Mouse (Mus musculus): Measurements from ENCODE around the gene Csf1. TPM values are rescaled to one million over a fixed set of nuclear protein-coding genes. Genes with fewer than 3 reads are reported as not detected.
"Not testable (repeated sequence)": the region's sequence is repeated elsewhere in the genome, so short reads cannot be mapped to it uniquely, and the experiment has no call there.

Csf1 gene
- total RNA-seq, 2 experiments from 2014 or later = 10.6 to 11.6 TPM

GRCm38 (mm10) chr3:107751607-107752006, 8.7 kb downstream of the Csf1 start:
- DNase-seq = no peak
- intact Hi-C loops (cut with DNase I) = no loop called here

- peak; percentile 37 for DNase-seq
- intact Hi-C loops (cut with DNase I) = no loop called here
Observed at GRCm38 (mm10) chr3:107750775-107751540, 9.3 kb downstream of the Csf1 start.

- DNase-seq = no peak
- intact Hi-C loops (cut with DNase I) = no loop called here
Observed at GRCm38 (mm10) chr3:107749446-107749845, 10.8 kb downstream of the Csf1 start.

- intact Hi-C loops (cut with DNase I) = no loop called here
- no peak for DNase-seq
Observed at GRCm38 (mm10) chr3:107748260-107748955, 11.9 kb downstream of the Csf1 start.

- no peak for DNase-seq
Observed at GRCm38 (mm10) chr3:107746026-107746425, 14.2 kb downstream of the Csf1 start.

GRCm38 (mm10) chr3:107743650-107744049, 16.6 kb downstream of the Csf1 start:
- no peak for DNase-seq
- intact Hi-C loops (cut with DNase I) = no loop called here

More at GRCm38 (mm10) chr3:107746026-107746425, 14.2 kb downstream of the Csf1 start:
- intact Hi-C loops (cut with DNase I) = no loop called here

GRCm38 (mm10) chr3:107743107-107743506, 17.2 kb downstream of the Csf1 start:
- no peak for DNase-seq
- intact Hi-C loops (cut with DNase I) = no loop called here

GRCm38 (mm10) chr3:107742071-107742710, 18.1 kb downstream of the Csf1 start:
- intact Hi-C loops (cut with DNase I) = no loop called here
- no peak for DNase-seq

GRCm38 (mm10) chr3:107741387-107741786, 18.9 kb downstream of the Csf1 start:
- intact Hi-C loops (cut with DNase I) = no loop called here
- DNase-seq = no peak

- peak; percentile 81 for DNase-seq
- intact Hi-C loops (cut with DNase I) = no loop called here
Observed at GRCm38 (mm10) chr3:107740578-107741207, 19.6 kb downstream of the Csf1 start.

- intact Hi-C loops (cut with DNase I) = no loop called here
- DNase-seq = no peak
Observed at GRCm38 (mm10) chr3:107739966-107740365, 20.3 kb downstream of the Csf1 start.

- DNase-seq = no peak
- intact Hi-C loops (cut with DNase I) = no loop called here
Observed at GRCm38 (mm10) chr3:107739456-107739855, 20.8 kb downstream of the Csf1 start.

GRCm38 (mm10) chr3:107738620-107739019, 21.6 kb downstream of the Csf1 start:
- intact Hi-C loops (cut with DNase I) = no loop called here

GRCm38 (mm10) chr3:107737609-107738190, 22.6 kb downstream of the Csf1 start:
- intact Hi-C loops (cut with DNase I) = no loop called here
- no peak for DNase-seq

More at GRCm38 (mm10) chr3:107738620-107739019, 21.6 kb downstream of the Csf1 start:
- no peak for DNase-seq

GRCm38 (mm10) chr3:107735620-107736019, 24.6 kb downstream of the Csf1 start:
- DNase-seq; intact Hi-C loops (cut with DNase I): not testable (repeated sequence)

GRCm38 (mm10) chr3:107733329-107733728, 26.9 kb downstream of the Csf1 start:
- DNase-seq = no peak
- intact Hi-C loops (cut with DNase I) = no loop called here

GRCm38 (mm10) chr3:107730236-107730635, 30.0 kb downstream of the Csf1 start:
- DNase-seq = no peak
- intact Hi-C loops (cut with DNase I) = no loop called here

GRCm38 (mm10) chr3:107728509-107728908, 31.8 kb downstream of the Csf1 start:
- intact Hi-C loops (cut with DNase I) = no loop called here
- DNase-seq = no peak

- intact Hi-C loops (cut with DNase I) = no loop called here
- no peak for DNase-seq
Observed at GRCm38 (mm10) chr3:107715971-107716370, 44.3 kb downstream of the Csf1 start.

- DNase-seq = no peak
- intact Hi-C loops (cut with DNase I) = no loop called here
Observed at GRCm38 (mm10) chr3:107714276-107714933, 45.9 kb downstream of the Csf1 start.
